Mouse (Mus musculus) mature B cell (primary cell): Measurements from ENCODE around the gene Cd79b.
"Not testable (repeated sequence)": the region's sequence is repeated elsewhere in the genome, so short reads cannot be mapped to it uniquely, and the experiment has no call there.

Experiments used
- in situ Hi-C: fragments of 300-500 bp; cut with MboI; formaldehyde crosslinking; loops from 2 replicates; pipeline ENCODE4 v1.14.3; 2019

Gene Cd79b

DNA sequence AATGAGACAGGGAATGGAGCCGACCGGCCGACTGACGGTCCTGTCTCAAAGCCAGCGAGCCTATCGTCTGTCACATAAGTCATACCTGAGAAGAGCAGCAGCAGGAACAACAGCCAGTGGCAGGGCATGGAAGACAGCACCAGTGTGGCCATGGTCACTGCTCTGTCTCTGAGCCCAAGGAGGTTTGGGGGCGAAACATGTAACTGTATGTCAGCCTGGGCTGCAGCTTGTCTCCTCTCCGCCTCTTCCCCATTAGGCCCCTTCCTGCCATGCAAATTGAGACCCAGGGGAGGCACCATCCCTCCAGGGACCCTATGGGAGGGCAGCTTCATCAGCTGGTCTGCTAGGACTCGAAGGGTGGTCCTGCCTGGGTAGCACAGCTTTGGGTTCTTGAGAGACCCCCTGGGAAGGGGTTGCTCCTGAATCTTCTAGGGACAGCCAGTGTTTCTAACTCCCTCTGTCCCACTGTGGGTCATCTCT lies at the start of gene Cd79b:
Gene Cd79b (minus strand): TSS at position 430 of the 480 bp plus-strand sequence.
- in situ Hi-C loops = no loop called here

GRCm38 (mm10) chr11:106359350-106359749 lies 44.8 kb upstream of the Cd79b start:
- in situ Hi-C loops = no loop called here

DNA sequence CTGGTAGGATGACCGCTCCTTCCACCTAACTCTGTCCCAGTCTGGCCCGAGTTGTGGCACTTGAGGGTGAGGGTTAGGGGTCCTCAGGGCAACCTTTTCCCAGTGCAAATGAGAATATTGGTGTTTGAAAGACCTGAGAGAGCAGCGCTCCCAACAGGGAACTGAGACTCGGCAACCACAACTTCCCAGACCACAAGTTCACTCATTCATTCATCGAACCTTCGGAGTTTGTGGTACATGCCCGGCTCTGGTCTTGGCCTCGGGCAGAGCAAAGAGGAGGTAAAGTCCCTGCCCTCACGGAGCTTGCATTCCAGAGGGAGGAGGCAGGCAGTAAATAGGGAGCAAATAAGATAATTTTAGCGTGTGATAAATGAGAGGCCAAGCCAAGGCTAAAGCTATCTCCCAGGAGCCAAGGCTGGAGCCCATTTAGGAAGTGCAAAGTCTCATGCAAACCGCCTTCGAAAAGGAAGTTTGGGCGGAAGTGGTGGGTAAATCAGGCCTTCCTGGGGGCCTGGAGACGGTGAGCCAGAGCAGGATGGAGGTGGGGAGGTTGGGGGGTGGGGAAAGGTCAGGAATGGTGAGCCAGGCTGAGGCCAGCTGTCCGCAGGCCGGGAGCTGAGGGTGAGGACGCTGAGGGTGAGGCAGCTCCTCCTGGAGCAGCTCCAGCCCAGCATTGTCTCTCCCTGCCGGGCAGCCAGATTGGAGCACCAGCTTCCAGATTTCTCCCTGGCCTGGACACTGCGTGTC lies 41.0 kb upstream of the Cd79b start:
- in situ Hi-C loops = no loop called here

- in situ Hi-C loops = no loop called here
Observed at GRCm38 (mm10) chr11:106354181-106354580, 39.6 kb upstream of the Cd79b start.

DNA sequence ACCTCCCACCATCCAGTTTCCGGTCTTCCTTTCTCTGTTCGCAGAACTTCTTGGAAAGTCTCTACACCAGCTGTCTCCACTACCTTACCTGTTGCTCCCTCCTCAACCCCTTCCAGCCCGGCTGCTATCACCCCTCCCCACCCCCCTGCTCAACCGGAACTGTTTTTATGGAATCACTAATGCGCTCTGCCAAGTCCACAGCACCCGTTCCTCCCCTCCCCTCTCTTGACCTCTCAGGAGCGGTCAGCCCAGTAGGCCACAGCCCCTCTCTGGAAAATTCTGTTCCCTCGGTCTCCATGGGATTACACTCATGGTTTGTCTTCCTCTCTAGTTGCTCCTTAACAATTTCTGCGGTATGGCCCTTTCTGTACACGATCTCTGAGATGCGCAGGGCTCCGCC lies 38.6 kb upstream of the Cd79b start, which contains the start of gene Scn4a:
Gene Scn4a (minus strand): TSS at position 101 of the 400 bp plus-strand sequence.
- in situ Hi-C loops = no loop called here

- in situ Hi-C loops = no loop called here
Observed at GRCm38 (mm10) chr11:106351941-106352340, 37.4 kb upstream of the Cd79b start.

GRCm38 (mm10) chr11:106351253-106351652 lies 36.7 kb upstream of the Cd79b start:
- in situ Hi-C loops = no loop called here

- in situ Hi-C loops = no loop called here
Observed at GRCm38 (mm10) chr11:106350853-106351252, 36.3 kb upstream of the Cd79b start.

DNA sequence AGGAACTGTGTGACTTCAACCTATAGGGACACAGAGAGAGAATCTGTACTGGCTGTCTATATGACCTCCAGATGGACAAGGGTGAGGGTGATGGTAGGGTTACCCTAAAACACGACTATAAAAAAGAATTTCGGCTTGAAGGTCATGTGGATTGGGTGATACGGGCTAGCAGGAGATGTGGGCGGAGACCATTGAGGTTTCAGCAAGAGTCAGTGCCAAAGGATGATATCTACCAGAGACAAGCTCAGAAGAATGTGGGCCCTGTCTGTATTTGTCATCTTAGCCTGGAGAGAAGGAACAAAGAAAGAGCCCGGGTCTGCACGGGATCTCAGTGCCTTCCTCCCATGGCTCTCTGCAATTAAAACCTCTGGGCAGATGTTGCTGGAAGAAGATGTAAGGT lies 35.2 kb upstream of the Cd79b start:
- in situ Hi-C loops = no loop called here

- in situ Hi-C loops = no loop called here
Observed at GRCm38 (mm10) chr11:106344910-106345309, 30.3 kb upstream of the Cd79b start.

- in situ Hi-C loops = no loop called here
Observed at GRCm38 (mm10) chr11:106340990-106341520, 26.5 kb upstream of the Cd79b start.

DNA sequence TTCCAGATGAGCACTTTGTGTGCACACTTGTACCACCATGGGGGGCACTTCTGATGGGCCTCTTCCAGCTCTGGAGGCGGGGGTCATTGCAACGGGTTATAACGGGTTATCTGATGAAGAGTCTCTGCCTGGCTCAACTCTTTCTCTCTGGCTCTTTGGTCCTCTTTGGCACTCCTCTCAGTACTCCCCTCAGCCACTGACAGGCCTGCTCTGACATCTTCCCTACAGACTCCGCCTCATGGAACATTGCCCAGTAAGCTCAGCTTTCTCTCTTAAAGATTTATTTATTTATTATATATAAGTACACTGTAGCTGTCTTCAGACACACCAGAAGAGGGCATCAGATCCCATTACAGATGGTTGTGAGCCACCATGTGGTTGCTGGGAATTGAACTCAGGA lies 24.8 kb upstream of the Cd79b start:
- in situ Hi-C loops = not testable (repeated sequence)

DNA sequence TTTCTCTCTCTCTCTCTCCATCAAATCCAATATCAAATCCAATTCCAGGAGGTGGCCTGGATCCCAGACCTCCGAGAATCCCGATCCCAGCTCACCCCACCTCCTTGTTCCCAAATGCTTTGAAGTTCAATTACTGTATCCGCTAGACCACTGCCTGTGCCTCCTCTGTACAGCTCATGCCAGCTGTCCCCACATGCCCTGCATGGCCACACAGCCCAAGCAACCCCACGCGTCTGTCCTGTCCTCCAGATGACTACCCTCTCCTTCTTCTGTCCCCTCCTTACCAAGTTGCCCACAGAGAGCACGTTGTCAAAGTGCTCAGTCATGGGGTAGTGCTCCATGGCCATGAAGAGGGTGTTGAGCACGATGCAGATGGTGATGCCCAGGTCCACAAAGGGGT lies 24.3 kb upstream of the Cd79b start:
- in situ Hi-C loops = no loop called here

DNA sequence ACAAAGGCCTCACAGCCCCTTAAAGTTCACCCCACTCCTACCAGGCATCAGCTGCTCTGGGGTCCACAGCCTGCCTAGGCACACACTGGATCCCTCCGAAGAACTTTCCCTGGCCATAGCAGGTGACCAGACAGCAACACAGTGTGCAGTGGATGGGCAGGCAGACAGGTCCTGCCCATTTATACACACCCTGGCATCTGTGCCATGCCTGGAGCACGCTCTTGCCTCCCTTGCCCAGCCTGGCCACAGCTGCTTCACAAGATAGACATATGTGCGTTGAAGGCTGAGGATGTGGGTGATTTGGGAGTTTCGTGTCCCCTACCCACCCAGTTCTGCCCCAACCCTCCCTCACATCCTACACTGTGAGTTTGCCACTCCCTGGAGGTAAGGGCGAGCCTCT lies 23.5 kb upstream of the Cd79b start:
- in situ Hi-C loops = no loop called here

- in situ Hi-C loops = no loop called here
Observed at GRCm38 (mm10) chr11:106334066-106334465, 19.5 kb upstream of the Cd79b start.

GRCm38 (mm10) chr11:106332458-106332857 lies 17.9 kb upstream of the Cd79b start:
- in situ Hi-C loops = no loop called here

GRCm38 (mm10) chr11:106329682-106330081 lies 15.1 kb upstream of the Cd79b start:
- in situ Hi-C loops = loop anchor here (5.0 kb wide), 1 partner anchor 63 kb away; no protein-coding TSS in a partner anchor

DNA sequence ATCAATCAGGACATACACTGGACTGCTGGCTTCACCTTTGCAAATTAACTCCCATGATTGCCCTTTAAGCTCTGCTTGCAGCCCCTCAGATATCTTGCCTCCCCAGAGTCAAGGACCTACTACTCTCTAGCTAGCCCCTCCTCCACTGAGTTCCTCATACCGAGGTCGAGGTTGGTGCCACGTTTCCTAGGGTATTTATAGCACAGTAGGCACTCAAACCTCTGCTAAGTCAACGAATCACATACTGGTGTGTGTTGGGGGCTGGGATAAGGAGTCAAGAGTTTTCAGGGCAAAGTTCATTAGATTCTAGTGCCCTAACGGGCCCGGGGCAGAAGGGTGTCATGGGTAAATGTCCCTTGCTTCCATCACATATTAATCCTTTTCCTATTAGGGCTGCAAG lies 14.6 kb upstream of the Cd79b start:
- in situ Hi-C loops = loop anchor here (5.0 kb wide), 1 partner anchor 63 kb away; no protein-coding TSS in a partner anchor

- in situ Hi-C loops = loop anchor here (5.0 kb wide), 1 partner anchor 64 kb away; no protein-coding TSS in a partner anchor
Observed at GRCm38 (mm10) chr11:106328521-106328920, 14.0 kb upstream of the Cd79b start.

DNA sequence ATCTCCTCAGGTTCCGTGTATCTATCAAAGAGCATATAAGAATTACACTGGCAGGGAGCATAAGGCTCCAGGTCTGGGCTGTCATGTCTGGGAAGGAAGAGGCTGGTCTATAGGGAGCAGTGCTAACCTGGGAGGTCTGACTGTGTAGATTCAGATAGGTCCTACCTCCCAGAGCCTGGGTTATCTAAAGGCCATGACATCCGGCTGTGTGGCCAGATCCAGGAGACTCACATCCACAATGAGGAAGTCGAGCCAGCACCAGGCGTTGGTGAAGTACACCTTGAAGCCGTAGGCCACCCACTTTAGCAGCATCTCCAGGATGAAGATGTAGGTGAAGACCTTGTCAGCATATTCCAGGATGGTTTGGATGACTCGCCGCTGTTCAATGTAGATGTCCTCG lies 11.9 kb upstream of the Cd79b start:
- in situ Hi-C loops = loop anchor here (5.0 kb wide), 1 partner anchor 66 kb away; no protein-coding TSS in a partner anchor

DNA sequence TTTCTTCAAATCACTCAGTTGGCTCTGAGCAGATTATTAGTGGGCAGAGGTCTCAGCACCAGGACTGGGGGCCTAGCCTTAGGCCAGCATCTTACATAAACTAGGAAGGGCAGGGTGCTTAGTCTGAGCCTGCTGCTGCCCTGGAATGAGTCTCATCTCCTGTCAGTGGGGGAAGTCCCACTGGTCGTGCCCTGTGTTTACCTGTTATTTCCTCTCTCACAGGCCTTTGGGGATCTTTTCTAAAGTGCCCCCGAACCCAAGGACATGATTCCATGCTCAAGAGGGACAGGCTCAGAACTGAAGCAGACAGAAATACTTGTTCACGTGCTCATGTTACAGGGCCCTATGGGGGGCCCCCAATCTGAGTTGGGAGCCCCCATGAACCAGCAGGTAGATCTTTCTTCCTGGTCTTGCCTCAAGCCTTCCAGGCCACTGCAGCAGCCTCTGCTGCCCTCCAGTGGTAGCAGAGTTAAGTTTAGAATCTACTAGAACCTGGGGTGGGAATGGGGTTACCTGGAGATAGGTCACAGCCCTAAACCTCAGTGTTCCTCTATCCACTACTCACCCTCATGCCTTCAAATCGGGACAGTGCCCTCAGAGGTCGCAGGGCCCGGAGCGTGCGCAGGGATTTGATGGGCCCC lies 11.1 kb upstream of the Cd79b start:
- in situ Hi-C loops = loop anchor here (5.0 kb wide), 1 partner anchor 67 kb away; no protein-coding TSS in a partner anchor

DNA sequence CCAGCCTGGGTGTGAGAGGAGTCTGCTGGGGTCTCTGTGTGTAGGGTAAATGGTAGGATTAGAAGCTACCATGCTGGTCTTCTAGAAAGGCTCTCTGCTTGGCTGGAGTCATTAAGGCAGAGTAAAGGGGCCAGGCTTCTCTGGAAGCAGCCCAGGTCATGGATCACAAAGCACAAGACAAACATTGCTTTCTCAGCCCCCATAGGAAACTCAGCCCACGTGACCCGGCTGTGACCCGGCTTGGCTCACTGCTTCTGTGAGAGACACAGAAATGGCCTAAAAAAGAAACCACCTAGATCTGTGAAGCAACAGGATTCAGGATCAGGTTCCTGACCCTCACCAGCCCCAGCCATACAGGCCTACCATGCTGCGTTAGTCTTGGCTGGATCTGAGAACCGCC lies 10.3 kb upstream of the Cd79b start:
- in situ Hi-C loops = loop anchor here (5.0 kb wide), 1 partner anchor 67 kb away; no protein-coding TSS in a partner anchor
